Mouse (Mus musculus) CH12.LX (cell line): ENCODE results near the gene Upp2.

Experiments used
- CHD2 ChIP-seq: IDR thresholded peaks from 2 replicates; pipeline ENCODE4 v1.6.1; 2011; ENCODE audit warnings: low read length, improper control_type of control experiment
- JUND ChIP-seq: conservative IDR thresholded peaks from 2 replicates; pipeline ENCODE4 v1.6.1; 2011; ENCODE audit warnings: low read depth, low read length, improper control_type of control experiment
- KAT2A ChIP-seq: IDR thresholded peaks from 2 replicates; pipeline ENCODE4 v1.6.1; 2012; ENCODE audit warnings: low read length, improper control_type of control experiment, inconsistent platforms; ENCODE audit not compliant: insufficient replicate concordance
- MEF2A ChIP-seq: IDR thresholded peaks from 2 replicates; pipeline ENCODE4 v1.6.1; 2014; ENCODE audit warnings: low read depth, mild to moderate bottlenecking, inconsistent platforms, low read length, improper control_type of control experiment, borderline replicate concordance
- POLR2A ChIP-seq: IDR thresholded peaks from 2 replicates; pipeline ENCODE4 v1.6.1; 2011; ENCODE audit warnings: low read depth, mild to moderate bottlenecking, improper control_type of control experiment, low read length
- ZKSCAN1 ChIP-seq: IDR thresholded peaks from 2 replicates; pipeline ENCODE4 v1.6.1; 2012; ENCODE audit warnings: low read depth, inconsistent platforms, low read length, improper control_type of control experiment, borderline replicate concordance

DNA sequence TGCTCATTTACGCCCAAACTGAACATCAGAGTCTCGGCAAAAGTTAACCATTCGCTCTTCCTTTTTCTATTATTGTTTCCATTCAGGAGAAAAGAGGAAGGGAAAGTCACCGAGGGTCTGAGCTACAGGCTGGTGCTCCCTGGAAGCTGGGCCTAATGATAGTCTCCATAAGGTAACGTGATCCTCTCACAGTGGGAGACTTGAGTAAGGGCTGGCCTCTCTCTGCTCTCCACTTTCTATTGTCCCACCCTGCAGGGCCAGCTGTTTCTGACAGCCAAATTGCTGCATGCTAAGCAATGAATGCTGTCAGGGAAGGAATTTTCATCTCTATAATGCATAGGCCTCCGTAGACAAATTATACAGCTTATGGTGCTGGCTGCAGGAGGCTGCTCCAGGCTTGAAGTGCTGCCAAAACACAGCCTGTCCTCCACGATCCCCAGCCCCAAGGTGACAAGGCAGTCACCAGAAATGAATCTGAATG is 33.5 kb upstream of the Upp2 start:
- TF ChIP-seq MEF2A (no peak), ZKSCAN1 (no peak), CHD2 (no peak), JUND (no peak), KAT2A (no peak), POLR2A (no peak)
